Mouse (Mus musculus) heart, embryonic 14.5 days (tissue): Measurements from ENCODE around the gene Dlgap4. TPM values are rescaled to one million over a fixed set of nuclear protein-coding genes. Genes with fewer than 3 reads are reported as not detected.

Experiments
- ATAC-seq: fragments of 200-750 bp; cut with Nextera tagmentation; 2 replicates; pipeline ENCODE4 v1.8.0; 2017; ENCODE audit warnings: low read depth, moderate TSS enrichment; ENCODE audit not compliant: insufficient number of reproducible peaks, insufficient read depth, low FRiP score
- H3K27ac ChIP-seq, 2 experiments: fragments of 200-500 bp in 1 of 2; fragments of 300-500 bp in 1 of 2; sonication (generic) in 1 of 2; replicated peaks in 1 of 2; 2 replicates each; pipeline ENCODE4 v1.5.1; 2012 to 2014; ENCODE audit warnings: low read depth in 2 of 2, low read length in 2 of 2, control low read depth in 1 of 2, mild to moderate bottlenecking in 1 of 2, mixed read lengths in 1 of 2; ENCODE audit not compliant: control insufficient read depth in 1 of 2, insufficient read depth in 1 of 2
- H3K27me3 ChIP-seq: fragments of 300-500 bp; sonication (generic); 2 replicates; pipeline ENCODE4 v1.6.1; 2014; ENCODE audit warnings: mild to moderate bottlenecking, low read length, control low read depth; ENCODE audit not compliant: control insufficient read depth, insufficient read depth
- H3K36me3 ChIP-seq: fragments of 300-500 bp; sonication (generic); 2 replicates; pipeline ENCODE4 v1.6.1; 2014; ENCODE audit warnings: mild to moderate bottlenecking, control low read depth, low read length, mixed read lengths; ENCODE audit not compliant: control insufficient read depth, insufficient read depth
- H3K4me1 ChIP-seq, 2 experiments: fragments of 200-500 bp in 1 of 2; fragments of 300-500 bp in 1 of 2; sonication (generic) in 1 of 2; 2 replicates each; pipeline ENCODE4 v1.6.1; 2012 to 2014; ENCODE audit warnings: low read length in 2 of 2, control low read depth in 1 of 2, mixed read lengths in 1 of 2; ENCODE audit not compliant: control insufficient read depth in 2 of 2, insufficient read depth in 2 of 2
- H3K4me2 ChIP-seq: fragments of 300-500 bp; sonication (generic); 2 replicates; pipeline ENCODE4 v1.6.1; 2014; ENCODE audit warnings: mild to moderate bottlenecking, low read length
- H3K4me3 ChIP-seq, 2 experiments: fragments of 200-500 bp in 1 of 2; fragments of 300-500 bp in 1 of 2; sonication (generic) in 1 of 2; 2 replicates each; pipeline ENCODE4 v1.5.1; 2012 to 2014; ENCODE audit warnings: low read length in 2 of 2, mild to moderate bottlenecking in 2 of 2, control low read depth in 1 of 2, low read depth in 1 of 2, moderate library complexity in 1 of 2; ENCODE audit not compliant: control insufficient read depth in 1 of 2, insufficient read depth in 1 of 2
- H3K9ac ChIP-seq: fragments of 300-500 bp; sonication (generic); 2 replicates; pipeline ENCODE4 v1.6.1; 2014; ENCODE audit warnings: mild to moderate bottlenecking, low read length
- H3K9me3 ChIP-seq: fragments of 300-500 bp; sonication (generic); 2 replicates; pipeline ENCODE4 v1.6.1; 2016; ENCODE audit warnings: low read length, control low read depth; ENCODE audit not compliant: control insufficient read depth
- WGBS: fragments of 180-500 bp; shearing (Covaris S2); extraction: QIAGEN DNeasy Blood & Tissue Kit; methylation state at CpG from one replicate; pipeline ENCODE4 v1.1.7; 2014; 5-methylcytosine and 5-hydroxymethylcytosine counted together
- polyA plus RNA-seq: library from polyadenylated mRNA; unstranded; fragments of >200 nt; fragmentation: Nextera tagmentation; extraction: Ambion mirVana; gene quantifications from 2 replicates; pipeline ENCODE4 v1.2.1, GENCODE M21; 2014

The Dlgap4 gene
- polyA plus RNA-seq, 1 experiment from 2014 or later: 57.6 TPM

DNA sequence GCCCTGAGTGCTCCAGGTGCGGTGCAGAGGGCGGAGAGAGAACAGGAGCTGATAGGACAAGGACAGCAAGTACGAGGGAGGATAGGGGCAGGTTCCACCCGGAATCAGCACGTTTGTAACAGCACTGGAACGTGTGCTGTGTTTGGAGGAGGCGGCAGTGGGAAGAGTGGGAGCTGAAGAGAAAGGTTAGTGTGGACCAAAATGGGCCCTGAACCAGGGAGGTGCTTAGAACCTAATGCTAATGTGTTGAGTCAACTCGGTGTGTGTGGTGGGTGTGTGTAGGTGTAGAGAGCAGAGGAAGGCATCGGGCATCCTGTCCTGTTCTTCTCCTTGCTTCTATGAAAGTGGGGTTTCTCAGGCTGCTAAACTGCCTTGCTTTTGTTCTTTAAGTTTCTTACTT, 127.8 kb downstream of the Dlgap4 start:
- peaks cover 37 to 60% of the 10 kb centered on the region in 2 experiments for H3K4me1 ChIP-seq
- H3K27ac ChIP-seq: no peak overlapping the region

DNA sequence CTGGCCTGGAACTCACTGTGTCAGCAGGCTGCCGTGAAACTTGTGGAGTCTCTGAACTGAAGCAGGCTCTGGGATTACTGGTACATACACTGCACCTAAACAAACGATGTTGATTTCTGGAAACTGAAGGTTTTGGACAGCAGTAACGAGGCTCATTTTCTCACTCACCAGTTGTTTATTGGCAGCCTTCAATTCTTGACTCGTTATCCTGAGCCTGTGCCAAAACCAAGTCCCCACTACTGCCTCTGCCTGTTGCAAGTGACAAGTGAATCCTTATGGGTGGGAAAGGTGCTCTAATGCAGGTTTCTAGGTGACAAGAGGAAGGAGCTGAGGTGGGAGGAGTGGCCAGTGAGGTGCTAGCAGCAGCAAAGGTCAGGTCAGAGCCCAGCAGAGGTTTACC, 128.5 kb downstream of the Dlgap4 start:
- Histone ChIP-seq H3K4me1 (peaks cover 31 to 53% of the 10 kb centered on the region in 2 experiments), H3K27me3 (no peaks in the 10 kb centered on the region), H3K9ac (peak overlapping the region; percentile 10; the same call in 1 of the 2 replicates), H3K9me3 (no peaks in the 10 kb centered on the region), H3K36me3 (peaks cover 14% of the 10 kb centered on the region), H3K4me3 (no peak overlapping the region), H3K27ac (no peak overlapping the region), H3K4me2 (no peak overlapping the region)
- ATAC-seq: no peak
- WGBS: 42% methylated on average over 4 of the region's 4 CpGs

More for the DNA sequence above, 127.8 kb downstream of the Dlgap4 start:
- Histone ChIP-seq H3K36me3 (peaks cover 6% of the 10 kb centered on the region), H3K9me3 (no peaks in the 10 kb centered on the region), H3K4me2 (no peak overlapping the region), H3K9ac (0 out of 2 replicates have a peak overlapping the region, but pooled peaks have one; percentile 4), H3K4me3 (no peak overlapping the region), H3K27me3 (no peaks in the 10 kb centered on the region)
- 72% methylated on average over 9 of the region's 9 CpGs for WGBS
- no peak for ATAC-seq

DNA sequence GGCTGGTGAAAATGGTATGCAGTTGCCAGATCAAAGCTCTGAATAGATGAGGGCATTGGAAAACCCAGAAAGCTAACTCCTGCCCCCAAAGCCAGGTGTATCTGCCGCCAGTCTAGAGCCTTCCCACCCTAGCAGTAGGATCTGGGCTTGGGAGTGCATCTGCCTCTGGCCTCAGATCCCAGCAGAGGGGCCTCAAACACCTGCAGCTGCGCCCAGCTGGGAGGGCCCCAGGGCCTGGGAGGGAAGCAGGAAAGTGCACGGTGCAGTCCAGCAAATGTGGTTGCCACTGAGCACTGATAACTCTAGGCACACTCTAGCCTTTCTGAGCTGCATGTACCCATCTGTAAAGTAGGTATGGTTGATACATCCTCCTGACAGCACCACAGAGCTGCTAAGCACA, 129.7 kb downstream of the Dlgap4 start:
- Histone ChIP-seq H3K4me2 (no peak overlapping the region), H3K9ac (no peak overlapping the region), H3K36me3 (peaks cover 26% of the 10 kb centered on the region), H3K4me1 (peaks cover 22 to 40% of the 10 kb centered on the region in 2 experiments), H3K4me3 (no peak overlapping the region), H3K27me3 (no peaks in the 10 kb centered on the region), H3K9me3 (no peaks in the 10 kb centered on the region), H3K27ac (no peak overlapping the region)
- no peak for ATAC-seq
- 66% methylated on average over 3 of the region's 3 CpGs for WGBS

DNA sequence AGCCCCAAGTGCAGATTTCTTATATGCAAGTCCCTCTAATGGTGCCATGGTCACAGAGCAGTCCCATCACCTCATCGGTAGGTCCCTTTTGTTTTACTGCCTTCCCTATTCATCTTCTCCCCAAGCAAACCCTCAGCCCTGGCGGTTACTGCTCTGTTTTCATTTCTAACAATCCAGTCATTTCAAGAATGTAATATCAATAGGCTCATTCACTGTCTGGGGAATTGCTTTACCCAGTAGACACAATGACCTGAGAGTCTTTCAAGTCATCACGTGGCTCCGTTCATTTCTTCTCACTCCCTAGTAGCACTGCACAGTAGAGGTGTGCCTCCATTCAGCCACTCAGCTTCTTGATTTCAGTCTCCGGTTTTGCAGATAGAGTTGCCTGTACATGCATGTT, 130.9 kb downstream of the Dlgap4 start:
- no peak overlapping the region for H3K27ac ChIP-seq
- peaks cover 36% of the 10 kb centered on the region for H3K36me3 ChIP-seq
- H3K4me3 ChIP-seq: no peak overlapping the region
- ATAC-seq: no peak
- no peaks in the 10 kb centered on the region for H3K9me3 ChIP-seq
- H3K4me1 ChIP-seq: peaks cover 20 to 32% of the 10 kb centered on the region in 2 experiments
- H3K4me2 ChIP-seq: no peak overlapping the region
- H3K27me3 ChIP-seq: no peaks in the 10 kb centered on the region
- 82% methylated on average over 5 of the region's 5 CpGs for WGBS
- no peak overlapping the region for H3K9ac ChIP-seq

DNA sequence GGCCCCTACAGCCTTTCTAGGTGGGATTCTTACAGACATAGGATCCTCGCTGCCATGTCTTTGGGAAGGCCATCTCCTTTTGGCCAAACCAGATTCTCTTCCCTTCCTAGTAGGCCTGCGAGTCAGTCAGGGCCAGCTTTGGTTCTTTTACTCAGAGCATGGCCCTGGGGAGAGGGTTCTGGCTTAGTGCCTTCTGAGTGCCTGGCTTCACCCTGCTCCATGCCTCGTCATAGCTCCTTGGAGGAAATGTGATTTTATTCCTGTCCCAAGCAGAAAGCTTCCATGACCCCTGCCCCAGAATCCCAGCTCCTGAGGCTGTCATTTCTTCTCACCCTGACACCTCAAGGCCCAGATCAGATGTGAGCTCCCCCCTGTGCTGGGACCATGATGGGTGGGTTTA, 133.8 kb downstream of the Dlgap4 start:
- Histone ChIP-seq H3K9ac (no peak overlapping the region), H3K4me2 (no peak overlapping the region), H3K9me3 (no peaks in the 10 kb centered on the region), H3K27ac (no peak overlapping the region), H3K36me3 (peaks cover 60% of the 10 kb centered on the region), H3K4me1 (peaks cover 2 to 14% of the 10 kb centered on the region in 2 experiments), H3K4me3 (no peak overlapping the region), H3K27me3 (no peaks in the 10 kb centered on the region)
- 93% methylated on average over 3 of the region's 3 CpGs for WGBS
- no peak for ATAC-seq

DNA sequence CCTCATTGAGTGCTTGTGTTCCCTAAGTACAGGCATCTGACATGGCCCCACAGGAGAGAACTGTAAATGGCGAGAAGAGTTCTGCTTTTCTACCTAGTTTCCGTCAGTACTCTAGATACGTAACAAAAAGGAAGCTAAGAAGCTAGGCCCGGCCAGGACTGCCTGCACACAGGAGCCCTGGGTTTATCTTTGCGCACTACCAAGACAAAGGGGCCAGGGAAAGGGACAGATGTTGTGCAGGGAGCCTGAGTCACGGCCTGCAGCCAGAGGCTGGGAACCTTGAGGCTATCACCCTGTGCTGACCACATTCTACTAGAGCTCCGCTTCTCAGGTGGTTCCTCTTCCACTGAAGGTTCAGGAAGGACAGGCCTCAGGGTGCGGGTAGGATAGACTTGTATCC, 136.2 kb downstream of the Dlgap4 start:
- no peak for ATAC-seq
- WGBS: 69% methylated on average over 8 of the region's 8 CpGs
- H3K4me1 ChIP-seq: peaks cover 0 to 3% of the 10 kb centered on the region in 2 experiments; a peak in 1 of 4 replicates
- H3K27ac ChIP-seq: no peak overlapping the region
- peaks cover 77% of the 10 kb centered on the region for H3K36me3 ChIP-seq
- no peak overlapping the region for H3K4me3 ChIP-seq
- no peak overlapping the region for H3K4me2 ChIP-seq
- H3K27me3 ChIP-seq: no peaks in the 10 kb centered on the region
- no peaks in the 10 kb centered on the region for H3K9me3 ChIP-seq
- no peak overlapping the region for H3K9ac ChIP-seq

DNA sequence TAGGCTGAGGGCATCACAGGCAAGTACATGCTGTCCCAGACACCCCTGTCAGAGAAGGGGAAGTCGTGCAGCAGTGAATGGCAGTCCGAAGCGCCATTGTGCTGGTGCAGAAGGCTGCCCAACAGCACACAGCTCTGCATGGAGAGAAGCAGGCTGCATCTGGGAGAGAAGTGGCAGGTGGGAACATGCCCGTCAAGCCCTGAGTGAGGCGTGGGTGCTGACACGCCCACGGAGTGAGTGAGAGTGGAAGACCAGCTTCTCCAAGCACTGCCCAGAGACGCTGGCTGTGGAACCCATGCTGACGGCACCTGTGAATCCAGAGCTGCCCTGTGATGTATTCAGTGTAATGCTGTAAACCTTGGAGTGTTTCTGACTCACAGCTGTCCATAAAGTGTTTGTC, 143.4 kb downstream of the Dlgap4 start:
- H3K9me3 ChIP-seq: no peaks in the 10 kb centered on the region
- peaks cover 0 to 3% of the 10 kb centered on the region in 2 experiments; a peak in 1 of 4 replicates for H3K4me1 ChIP-seq
- no peak overlapping the region for H3K9ac ChIP-seq
- H3K36me3 ChIP-seq: peaks cover 84% of the 10 kb centered on the region
- 95% methylated on average over 9 of the region's 9 CpGs for WGBS
- no peak for ATAC-seq
- no peak overlapping the region for H3K27ac ChIP-seq
- H3K4me2 ChIP-seq: no peak overlapping the region
- H3K27me3 ChIP-seq: no peaks in the 10 kb centered on the region
- H3K4me3 ChIP-seq: no peak overlapping the region

DNA sequence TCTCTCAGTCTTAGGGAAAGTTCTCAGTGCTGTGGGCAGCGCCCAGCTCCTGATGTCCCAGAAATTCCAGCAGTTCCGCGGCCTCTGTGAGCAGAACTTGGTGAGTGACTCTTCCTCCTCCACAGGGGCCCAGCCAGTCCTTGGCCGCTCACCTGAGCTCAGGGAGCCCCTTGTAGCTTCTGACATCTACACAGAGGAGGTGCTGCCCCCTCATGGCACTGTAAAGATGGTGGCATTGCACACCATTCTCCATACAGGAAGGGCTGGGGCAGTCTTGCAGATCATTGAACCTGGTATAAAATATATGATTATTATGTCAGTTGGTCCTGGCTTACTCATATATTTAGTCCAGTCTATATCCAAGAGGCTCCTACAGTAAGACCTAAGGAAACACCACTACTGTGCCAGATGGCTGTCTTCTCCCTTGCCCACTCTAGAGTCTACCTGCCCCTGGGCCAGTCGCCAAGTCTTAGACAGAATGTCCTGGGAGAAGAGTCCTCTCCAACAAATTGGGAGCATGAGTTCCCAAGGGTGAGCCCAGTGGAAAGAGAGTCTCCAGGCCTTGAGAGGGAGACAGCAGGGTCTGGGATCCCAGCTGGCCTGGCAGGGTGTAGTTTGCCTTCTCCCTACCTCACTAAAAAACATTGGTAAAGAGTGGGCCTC, 147.5 kb downstream of the Dlgap4 start:
- Histone ChIP-seq H3K27me3 (no peaks in the 10 kb centered on the region), H3K36me3 (peaks cover 85% of the 10 kb centered on the region), H3K9ac (no peak overlapping the region), H3K4me2 (no peak overlapping the region), H3K4me1 (peaks cover 6 to 7% of the 10 kb centered on the region in 2 experiments), H3K27ac (no peak overlapping the region), H3K4me3 (no peak overlapping the region), H3K9me3 (no peaks in the 10 kb centered on the region)
- no peak for ATAC-seq
- WGBS: 78% methylated on average over 5 of the region's 5 CpGs
